Mouse (Mus musculus): ENCODE results near the gene Stim2. TPM values are rescaled to one million over a fixed set of nuclear protein-coding genes. Genes with fewer than 3 reads are reported as not detected.

Gene Stim2
- total and polyA plus RNA-seq, 3 experiments, result 11.7 to 18.6 TPM; not detected in 1

DNA sequence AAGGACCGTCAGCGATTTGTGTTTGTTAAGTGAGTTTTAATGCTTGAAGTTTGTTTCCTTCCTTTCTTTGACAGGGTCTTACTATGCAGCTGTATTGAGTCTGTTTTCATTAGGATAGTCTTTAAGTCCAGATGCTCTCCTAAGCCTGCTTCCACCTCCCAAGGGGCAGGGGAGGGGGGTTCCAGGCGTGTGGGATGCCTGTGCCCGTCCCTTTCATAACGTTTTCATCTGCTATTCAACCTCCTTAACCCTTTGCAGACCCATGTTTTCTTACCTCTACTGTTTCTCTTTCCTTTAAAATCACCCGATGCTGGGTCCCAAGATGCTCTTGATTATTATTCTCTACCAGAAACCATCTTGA is 7.5 kb downstream of the Stim2 start:
- no peak overlapping the region for H3K9ac ChIP-seq (ENCODE audit: control insufficient read depth, low read depth, low read length, poor library complexity, severe bottlenecking)
- H3K27me3 ChIP-seq (ENCODE audit: control insufficient read depth in 1 of 2, insufficient read depth in 2 of 2, low read length in 2 of 2), result no peaks in the 10 kb centered on the region
- peaks cover 3 to 18% of the 10 kb centered on the region in 2 experiments for H3K36me3 ChIP-seq (ENCODE audit: control insufficient read depth in 1 of 2, insufficient read depth in 2 of 2, low read length in 2 of 2)
- peaks cover 10% of the 10 kb centered on the region in 2 experiments; a peak in 3 of 4 replicates for H3K4me1 ChIP-seq (ENCODE audit: control insufficient read depth in 1 of 2, insufficient read depth in 2 of 2, low read length in 2 of 2)
- H3K79me2 ChIP-seq (ENCODE audit: control insufficient read depth, insufficient read depth, low read length, poor library complexity), result peaks cover 18% of the 10 kb centered on the region
- no peak for DNase-seq (ENCODE audit: low read depth, low spot score)
- no peak overlapping the region for H3K4me3 ChIP-seq (ENCODE audit: control insufficient read depth in 1 of 2, insufficient read depth in 1 of 2, low read depth in 2 of 2, low read length in 2 of 2)
- H3K27ac ChIP-seq (ENCODE audit: control insufficient read depth, low read depth, low read length), result no peak overlapping the region
- TF ChIP-seq E2F4 (IDR thresholded peaks at IDR 0.05; ENCODE audit: borderline replicate concordance, low read depth, low read length), result no peak
- TF ChIP-seq POLR2AphosphoS2 (IDR thresholded peaks at IDR 0.05; ENCODE audit: low read length), result no peak
- no peak for TF ChIP-seq EP300 (IDR thresholded peaks at IDR 0.05; ENCODE audit: low read depth in 1 of 2, low read length in 2 of 2)
- TF ChIP-seq MAX (IDR thresholded peaks at IDR 0.05; ENCODE audit: low read length), result no peak
- TF ChIP-seq MYB (IDR thresholded peaks at IDR 0.05; ENCODE audit: low read depth, low read length), result no peak
- no peak for TF ChIP-seq SMC3 (IDR thresholded peaks at IDR 0.05; ENCODE audit: low read depth, low read length)
- TF ChIP-seq RCOR1 (IDR thresholded peaks at IDR 0.05; ENCODE audit: low read depth, low read length), result no peak
- TF ChIP-seq ZMIZ1 (IDR thresholded peaks at IDR 0.05; ENCODE audit: low read depth, low read length), result no peak
- TF ChIP-seq POLR2AphosphoS5 (IDR thresholded peaks at IDR 0.05; ENCODE audit: borderline replicate concordance, low read depth, low read length), result no peak
- TF ChIP-seq CHD2 (IDR thresholded peaks at IDR 0.05; ENCODE audit: low read length), result no peak
- no peak for TF ChIP-seq MXI1 (IDR thresholded peaks at IDR 0.05; ENCODE audit: low read depth, low read length)
- TF ChIP-seq POLR2A (IDR thresholded peaks at IDR 0.05; ENCODE audit: control insufficient read depth in 1 of 2, insufficient read depth in 1 of 2, low read depth in 1 of 2, low read length in 2 of 2, poor library complexity in 1 of 2), result no peak
- no peak for TF ChIP-seq ELF1 (IDR thresholded peaks at IDR 0.05; ENCODE audit: low read depth, low read length)
- TF ChIP-seq SIN3A (IDR thresholded peaks at IDR 0.05; ENCODE audit: low read length), result no peak
- no peaks in the 10 kb centered on the region for H3K9me3 ChIP-seq (replicated peaks; ENCODE audit: insufficient read depth, low read length)

GRCm38 (mm10) chr5:54006845-54007244 is 8.5 kb downstream of the Stim2 start:
- no peak for DNase-seq (ENCODE audit: low read depth, low spot score)
- TF ChIP-seq USF2 (IDR thresholded peaks at IDR 0.05; ENCODE audit: borderline replicate concordance in 1 of 2, insufficient read depth in 1 of 2, low read depth in 1 of 2, low read length in 2 of 2), result no peak
- peak; percentile 80 for TF ChIP-seq RCOR1 (IDR thresholded peaks at IDR 0.05; ENCODE audit: low read depth, low read length)
- TF ChIP-seq USF1 (IDR thresholded peaks at IDR 0.05; ENCODE audit: low read depth, low read length), result no peak
- peak; percentile 85 for TF ChIP-seq GATA1 (IDR thresholded peaks at IDR 0.05; ENCODE audit: low read depth, low read length)
- TF ChIP-seq MAFK (IDR thresholded peaks at IDR 0.05; ENCODE audit: borderline replicate concordance, low read depth, low read length), result no peak
- no peak for TF ChIP-seq ZKSCAN1 (IDR thresholded peaks at IDR 0.05; ENCODE audit: low read depth, low read length)
- TF ChIP-seq TCF12 (IDR thresholded peaks at IDR 0.05; ENCODE audit: low read depth, low read length), result peak; percentile 88
- no peak for TF ChIP-seq NRF1 (IDR thresholded peaks at IDR 0.05; ENCODE audit: insufficient read depth, low read depth, low read length, poor library complexity, severe bottlenecking)
- no peak for TF ChIP-seq POLR2AphosphoS2 (IDR thresholded peaks at IDR 0.05; ENCODE audit: low read length)
- TF ChIP-seq EP300 (IDR thresholded peaks at IDR 0.05; ENCODE audit: low read depth in 1 of 2, low read length in 2 of 2), result peak; percentile 74 to 76
- TF ChIP-seq TAL1 (IDR thresholded peaks at IDR 0.05; ENCODE audit: low read length), result peak; percentile 31
- no peak for TF ChIP-seq MEF2A (IDR thresholded peaks at IDR 0.05; ENCODE audit: extremely low read depth, insufficient replicate concordance, low read depth, low read length, poor library complexity, severe bottlenecking)
- TF ChIP-seq ZNF384 (IDR thresholded peaks at IDR 0.05; ENCODE audit: low read depth, low read length), result 0 out of 2 replicates have a peak, but pooled peaks have one; percentile 22
- peak; percentile 78 for TF ChIP-seq ETS1 (IDR thresholded peaks at IDR 0.05; ENCODE audit: low read depth, low read length)

More at GRCm38 (mm10) chr5:54006845-54007244, 8.5 kb downstream of the Stim2 start:
- no peak overlapping the region for H3K4me3 ChIP-seq (ENCODE audit: control insufficient read depth in 1 of 2, insufficient read depth in 1 of 2, low read depth in 2 of 2, low read length in 2 of 2)
- H3K9ac ChIP-seq (ENCODE audit: control insufficient read depth, low read depth, low read length, poor library complexity, severe bottlenecking), result no peak overlapping the region
- H3K9me3 ChIP-seq (replicated peaks; ENCODE audit: insufficient read depth, low read length), result no peaks in the 10 kb centered on the region
- no peak overlapping the region for H3K27ac ChIP-seq (ENCODE audit: control insufficient read depth, low read depth, low read length)
- peaks cover 3 to 15% of the 10 kb centered on the region in 2 experiments for H3K36me3 ChIP-seq (ENCODE audit: control insufficient read depth in 1 of 2, insufficient read depth in 2 of 2, low read length in 2 of 2)
- peaks cover 7 to 10% of the 10 kb centered on the region in 2 experiments; a peak in 3 of 4 replicates for H3K4me1 ChIP-seq (ENCODE audit: control insufficient read depth in 1 of 2, insufficient read depth in 2 of 2, low read length in 2 of 2)
- peaks cover 14% of the 10 kb centered on the region; the same call in 1 of the 2 replicates for H3K79me2 ChIP-seq (ENCODE audit: control insufficient read depth, insufficient read depth, low read length, poor library complexity)
- no peaks in the 10 kb centered on the region for H3K27me3 ChIP-seq (ENCODE audit: control insufficient read depth in 1 of 2, insufficient read depth in 2 of 2, low read length in 2 of 2)

Measured in MEL (cell line).